Mouse (Mus musculus): ENCODE results near the gene Arsg.
A peak's percentile ranks its signal among the peaks of the same experiment; 100 is the strongest.

Arsg gene

GRCm38 (mm10) chr11:109546305-109547001 is 73.3 kb downstream of the Arsg start:
- peak; percentile 23 for DNase-seq (ENCODE audit: low read depth)

GRCm38 (mm10) chr11:109547652-109548051 is 74.5 kb downstream of the Arsg start:
- DNase-seq (ENCODE audit: low read depth), result no peak

- no peak for DNase-seq (ENCODE audit: low read depth)
Measured at GRCm38 (mm10) chr11:109549599-109550290, 76.6 kb downstream of the Arsg start.

- peak; percentile 16 for DNase-seq (ENCODE audit: low read depth)
Measured at GRCm38 (mm10) chr11:109553921-109554320, 80.7 kb downstream of the Arsg start.

GRCm38 (mm10) chr11:109554443-109554842 is 81.3 kb downstream of the Arsg start:
- DNase-seq (ENCODE audit: low read depth), result peak; percentile 17

- no peak for DNase-seq (ENCODE audit: low read depth)
Measured at GRCm38 (mm10) chr11:109556130-109556529, 83.0 kb downstream of the Arsg start.

GRCm38 (mm10) chr11:109557419-109557818 is 84.2 kb downstream of the Arsg start:
- DNase-seq (ENCODE audit: low read depth), result no peak

- no peak for DNase-seq (ENCODE audit: low read depth)
Measured at GRCm38 (mm10) chr11:109559241-109559640, 86.1 kb downstream of the Arsg start.

GRCm38 (mm10) chr11:109560793-109561257 is 87.7 kb downstream of the Arsg start:
- DNase-seq (ENCODE audit: low read depth), result peak; percentile 90

GRCm38 (mm10) chr11:109561445-109561844 is 88.3 kb downstream of the Arsg start:
- DNase-seq (ENCODE audit: low read depth), result no peak

GRCm38 (mm10) chr11:109563708-109564107 is 90.5 kb downstream of the Arsg start:
- no peak for DNase-seq (ENCODE audit: low read depth)

GRCm38 (mm10) chr11:109564466-109565214 is 91.5 kb downstream of the Arsg start:
- DNase-seq (ENCODE audit: low read depth), result no peak

- peak; percentile 57 for DNase-seq (ENCODE audit: low read depth)
Measured at GRCm38 (mm10) chr11:109569007-109569618, 95.9 kb downstream of the Arsg start.

- peak; percentile 62 for DNase-seq (ENCODE audit: low read depth)
Measured at GRCm38 (mm10) chr11:109569809-109570208, 96.6 kb downstream of the Arsg start.

GRCm38 (mm10) chr11:109572051-109572450 is 98.9 kb downstream of the Arsg start:
- DNase-seq (ENCODE audit: low read depth), result no peak

- DNase-seq (ENCODE audit: low read depth), result no peak
Measured at GRCm38 (mm10) chr11:109574604-109575003, 101.4 kb downstream of the Arsg start.

- no peak for DNase-seq (ENCODE audit: low read depth)
Measured at GRCm38 (mm10) chr11:109575832-109576231, 102.7 kb downstream of the Arsg start.

GRCm38 (mm10) chr11:109578536-109578935 is 105.4 kb downstream of the Arsg start:
- no peak for DNase-seq (ENCODE audit: low read depth)

GRCm38 (mm10) chr11:109579999-109580398 is 106.8 kb downstream of the Arsg start:
- DNase-seq (ENCODE audit: low read depth), result no peak

GRCm38 (mm10) chr11:109583986-109584385 is 110.8 kb downstream of the Arsg start:
- DNase-seq (ENCODE audit: low read depth), result no peak

- DNase-seq (ENCODE audit: low read depth), result peak; percentile 90
Measured at GRCm38 (mm10) chr11:109584843-109585713, 111.9 kb downstream of the Arsg start.

Data from induced T-regulatory cell, adult 2 months (primary cell).